Mouse (Mus musculus): ENCODE results near the gene Tlx3. TPM values are rescaled to one million over a fixed set of nuclear protein-coding genes. Genes with fewer than 3 reads are reported as not detected.

Tlx3 gene
- polyA plus RNA-seq (2012; ENCODE audit: insufficient read depth, low replicate concordance), result not detected in 2 replicates

GRCm38 (mm10) chr11:33203383-33204328 lies at the start of gene Tlx3:
Gene Tlx3 (minus strand): TSS chr11:33203589.
- Histone ChIP-seq H3K4me1 (peaks cover 49% of the 10 kb centered on the region), H3K36me3 (replicated peaks; ENCODE audit: low read length) (no peaks in the 10 kb centered on the region), H3K4me3 (replicated peaks) (no peak within 1 kb of the TSS), H3K27me3 (replicated peaks) (peaks cover 98% of the 10 kb centered on the region), H3K9me3 (peaks cover 15% of the 10 kb centered on the region)
- TF ChIP-seq GATA1 (IDR thresholded peaks at IDR 0.05; ENCODE audit: borderline replicate concordance, low read length), result no peak
- no peak for TF ChIP-seq FLI1 (IDR thresholded peaks at IDR 0.05; ENCODE audit: low read length)

- Histone ChIP-seq H3K4me3 (replicated peaks) (no peak overlapping the region), H3K4me1 (no peaks in the 10 kb centered on the region), H3K9me3 (0 out of 2 replicates have a peak, but pooled peaks cover 3% of the 10 kb centered on the region), H3K27me3 (replicated peaks) (peaks cover 1% of the 10 kb centered on the region), H3K36me3 (replicated peaks; ENCODE audit: low read length) (no peaks in the 10 kb centered on the region)
- TF ChIP-seq GATA1 (IDR thresholded peaks at IDR 0.05; ENCODE audit: borderline replicate concordance, low read length), result no peak
- TF ChIP-seq FLI1 (IDR thresholded peaks at IDR 0.05; ENCODE audit: low read length), result no peak
These were observed 36.9 kb upstream of the Tlx3 start for GRCm38 (mm10) chr11:33240295-33240694.

GRCm38 (mm10) chr11:33234134-33234533 lies 30.7 kb upstream of the Tlx3 start:
- Histone ChIP-seq H3K36me3 (replicated peaks; ENCODE audit: low read length) (no peaks in the 10 kb centered on the region), H3K4me1 (no peaks in the 10 kb centered on the region), H3K27me3 (replicated peaks) (peaks cover 4% of the 10 kb centered on the region), H3K4me3 (replicated peaks) (no peak overlapping the region), H3K9me3 (no peaks in the 10 kb centered on the region)
- TF ChIP-seq FLI1 (IDR thresholded peaks at IDR 0.05; ENCODE audit: low read length) (no peak), GATA1 (IDR thresholded peaks at IDR 0.05; ENCODE audit: borderline replicate concordance, low read length) (no peak)

GRCm38 (mm10) chr11:33232056-33232455 lies 28.7 kb upstream of the Tlx3 start:
- no peaks in the 10 kb centered on the region for H3K9me3 ChIP-seq
- peaks cover 4% of the 10 kb centered on the region for H3K27me3 ChIP-seq (replicated peaks)
- TF ChIP-seq FLI1 (IDR thresholded peaks at IDR 0.05; ENCODE audit: low read length), result no peak
- TF ChIP-seq GATA1 (IDR thresholded peaks at IDR 0.05; ENCODE audit: borderline replicate concordance, low read length), result no peak
- peaks cover 17% of the 10 kb centered on the region for H3K4me1 ChIP-seq
- no peaks in the 10 kb centered on the region for H3K36me3 ChIP-seq (replicated peaks; ENCODE audit: low read length)
- H3K4me3 ChIP-seq (replicated peaks), result no peak overlapping the region

- H3K9me3 ChIP-seq, result no peaks in the 10 kb centered on the region
- H3K27me3 ChIP-seq (replicated peaks), result peaks cover 7% of the 10 kb centered on the region
- no peaks in the 10 kb centered on the region for H3K36me3 ChIP-seq (replicated peaks; ENCODE audit: low read length)
- H3K4me1 ChIP-seq, result peaks cover 27% of the 10 kb centered on the region
- H3K4me3 ChIP-seq (replicated peaks), result peak overlapping the region; percentile 72
- 0 out of 3 replicates have a peak, but pooled peaks have one; percentile 43 for TF ChIP-seq GATA1 (IDR thresholded peaks at IDR 0.05; ENCODE audit: borderline replicate concordance, low read length)
- TF ChIP-seq FLI1 (IDR thresholded peaks at IDR 0.05; ENCODE audit: low read length), result no peak
These were observed 24.8 kb upstream of the Tlx3 start for GRCm38 (mm10) chr11:33228186-33228585.

GRCm38 (mm10) chr11:33226516-33226915 lies 23.1 kb upstream of the Tlx3 start:
- no peaks in the 10 kb centered on the region for H3K9me3 ChIP-seq
- peaks cover 27% of the 10 kb centered on the region for H3K4me1 ChIP-seq
- H3K4me3 ChIP-seq (replicated peaks), result no peak overlapping the region
- H3K36me3 ChIP-seq (replicated peaks; ENCODE audit: low read length), result no peaks in the 10 kb centered on the region
- peaks cover 11% of the 10 kb centered on the region for H3K27me3 ChIP-seq (replicated peaks)
- TF ChIP-seq GATA1 (IDR thresholded peaks at IDR 0.05; ENCODE audit: borderline replicate concordance, low read length) (no peak), FLI1 (IDR thresholded peaks at IDR 0.05; ENCODE audit: low read length) (no peak)

GRCm38 (mm10) chr11:33221566-33222365 lies 18.4 kb upstream of the Tlx3 start:
- Histone ChIP-seq H3K9me3 (no peaks in the 10 kb centered on the region), H3K4me3 (replicated peaks) (no peak overlapping the region), H3K27me3 (replicated peaks) (peaks cover 24% of the 10 kb centered on the region), H3K4me1 (peaks cover 7% of the 10 kb centered on the region; the same call in 1 of the 2 replicates), H3K36me3 (replicated peaks; ENCODE audit: low read length) (no peaks in the 10 kb centered on the region)
- TF ChIP-seq GATA1 (IDR thresholded peaks at IDR 0.05; ENCODE audit: borderline replicate concordance, low read length) (no peak), FLI1 (IDR thresholded peaks at IDR 0.05; ENCODE audit: low read length) (no peak)

GRCm38 (mm10) chr11:33220763-33221162 lies 17.4 kb upstream of the Tlx3 start:
- peaks cover under 1% of the 10 kb centered on the region; the same call in 1 of the 2 replicates for H3K4me1 ChIP-seq
- TF ChIP-seq FLI1 (IDR thresholded peaks at IDR 0.05; ENCODE audit: low read length), result no peak
- no peak for TF ChIP-seq GATA1 (IDR thresholded peaks at IDR 0.05; ENCODE audit: borderline replicate concordance, low read length)
- H3K4me3 ChIP-seq (replicated peaks), result peak overlapping the region; percentile 8
- H3K36me3 ChIP-seq (replicated peaks; ENCODE audit: low read length), result no peaks in the 10 kb centered on the region
- no peaks in the 10 kb centered on the region for H3K9me3 ChIP-seq
- H3K27me3 ChIP-seq (replicated peaks), result peaks cover 25% of the 10 kb centered on the region

GRCm38 (mm10) chr11:33217384-33218079 lies 14.1 kb upstream of the Tlx3 start:
- Histone ChIP-seq H3K4me3 (replicated peaks) (no peak overlapping the region), H3K4me1 (no peaks in the 10 kb centered on the region; the same call in 1 of the 2 replicates), H3K27me3 (replicated peaks) (peaks cover 34% of the 10 kb centered on the region), H3K36me3 (replicated peaks; ENCODE audit: low read length) (no peaks in the 10 kb centered on the region), H3K9me3 (no peaks in the 10 kb centered on the region)
- TF ChIP-seq GATA1 (IDR thresholded peaks at IDR 0.05; ENCODE audit: borderline replicate concordance, low read length) (no peak), FLI1 (IDR thresholded peaks at IDR 0.05; ENCODE audit: low read length) (no peak)

Data from megakaryocyte, embryonic 14.5 days (primary cell).